Mouse (Mus musculus): ENCODE measurements around the gene Miga2.
A peak's percentile ranks its signal among the peaks of the same experiment; 100 is the strongest.

Gene Miga2

GRCm38 (mm10) chr2:30397986-30398512 lies 34.0 kb downstream of the Miga2 start:
- DNase-seq (ENCODE audit: low read depth, low spot score): no peak

GRCm38 (mm10) chr2:30399191-30400171 lies 35.4 kb downstream of the Miga2 start:
- no peak for DNase-seq (ENCODE audit: low read depth, low spot score)

GRCm38 (mm10) chr2:30401581-30401980 lies 37.5 kb downstream of the Miga2 start:
- no peak for DNase-seq (ENCODE audit: low read depth, low spot score)

GRCm38 (mm10) chr2:30402351-30402826 lies 38.4 kb downstream of the Miga2 start:
- no peak for DNase-seq (ENCODE audit: low read depth, low spot score)

GRCm38 (mm10) chr2:30402843-30403242 lies 38.8 kb downstream of the Miga2 start:
- DNase-seq (ENCODE audit: low read depth, low spot score): no peak

DNA sequence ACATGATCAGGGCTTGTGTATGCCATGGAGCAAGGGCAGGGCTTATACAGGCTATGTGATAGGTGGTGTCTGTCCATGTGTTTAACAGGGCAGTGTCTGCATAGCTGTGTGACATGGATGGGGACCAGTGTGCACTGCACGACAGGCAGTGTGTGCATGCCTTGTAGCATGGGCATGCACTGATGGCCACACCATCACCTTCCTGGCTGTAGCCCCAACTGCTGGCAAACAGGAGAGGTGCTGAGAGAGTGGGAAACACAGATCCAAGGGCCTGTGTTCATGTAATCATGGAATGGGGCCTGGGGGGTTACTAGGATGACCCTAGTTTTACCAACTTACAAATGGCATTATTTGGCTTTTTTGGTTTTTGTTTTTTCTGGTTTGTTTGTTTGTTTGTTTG lies 39.8 kb downstream of the Miga2 start:
- no peak for DNase-seq (ENCODE audit: low read depth, low spot score)

- no peak for DNase-seq (ENCODE audit: low read depth, low spot score)
Observed at GRCm38 (mm10) chr2:30407221-30407620, 43.2 kb downstream of the Miga2 start.

DNA sequence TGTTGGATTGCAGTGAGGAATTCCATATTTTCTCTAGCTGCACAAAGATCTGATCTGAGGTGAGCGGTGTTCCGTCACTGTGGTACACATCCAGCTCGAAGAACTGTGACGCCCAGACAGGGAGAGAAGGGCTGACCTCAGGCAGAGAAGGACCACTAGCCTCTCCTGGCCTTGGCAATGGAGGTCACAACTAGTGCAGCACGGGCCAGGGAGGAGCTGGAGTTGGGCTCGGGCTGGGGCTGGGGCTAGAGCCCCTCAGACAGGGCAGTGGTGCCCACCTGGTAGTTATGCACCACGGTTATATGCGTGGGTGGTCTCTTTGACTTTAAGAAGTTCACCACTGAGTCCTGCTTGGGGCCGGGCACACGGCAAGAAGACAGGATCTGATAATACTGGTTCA lies 43.7 kb downstream of the Miga2 start:
- no peak for DNase-seq (ENCODE audit: low read depth, low spot score)

DNA sequence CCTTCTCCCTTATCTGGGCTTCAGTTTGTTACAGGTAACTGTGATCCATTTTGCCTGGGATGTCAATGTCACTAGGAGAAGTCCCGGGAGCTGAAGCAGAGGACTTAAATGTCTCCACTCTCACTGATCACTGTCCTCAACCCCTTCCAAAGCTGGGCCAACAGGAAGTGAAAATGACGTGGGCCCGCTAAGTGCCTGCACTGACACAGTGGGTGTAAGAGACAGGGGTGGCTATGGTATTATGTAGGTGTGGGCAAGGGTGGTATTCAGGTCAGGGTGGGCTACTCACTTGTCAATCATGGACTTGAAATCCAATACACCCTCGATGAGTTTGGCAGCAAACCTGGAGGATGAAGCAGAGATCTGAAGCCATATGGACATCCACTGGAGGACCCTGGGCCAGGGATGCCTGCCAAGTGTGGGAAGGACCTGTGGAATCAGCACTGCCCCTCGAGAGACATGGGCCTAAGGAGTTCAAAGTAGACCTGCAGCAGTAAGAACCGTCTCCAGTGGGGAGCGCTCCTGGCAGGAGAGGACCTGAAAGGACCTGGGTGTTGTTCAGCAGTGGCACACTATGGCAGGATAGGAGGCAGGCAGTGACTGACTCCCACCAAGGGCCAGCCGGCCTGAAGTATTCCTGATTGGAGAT lies 44.5 kb downstream of the Miga2 start:
- peak; percentile 31 for DNase-seq (ENCODE audit: low read depth, low spot score)

GRCm38 (mm10) chr2:30409454-30410176 lies 45.6 kb downstream of the Miga2 start:
- DNase-seq (ENCODE audit: low read depth, low spot score): no peak

GRCm38 (mm10) chr2:30413038-30413973 lies 49.3 kb downstream of the Miga2 start:
- no peak for DNase-seq (ENCODE audit: low read depth, low spot score)

GRCm38 (mm10) chr2:30414101-30414500 lies 50.1 kb downstream of the Miga2 start:
- DNase-seq (ENCODE audit: low read depth, low spot score): no peak

GRCm38 (mm10) chr2:30414681-30415080 lies 50.6 kb downstream of the Miga2 start:
- DNase-seq (ENCODE audit: low read depth, low spot score): no peak

- peak; percentile 91 for DNase-seq (ENCODE audit: low read depth, low spot score)
Observed at GRCm38 (mm10) chr2:30415157-30415935, 51.3 kb downstream of the Miga2 start, which contains the start of gene Crat. Gene Crat (minus strand): TSS chr2:30415813.

- DNase-seq (ENCODE audit: low read depth, low spot score): peak; percentile 93
Observed at GRCm38 (mm10) chr2:30415936-30416648, 52.1 kb downstream of the Miga2 start, which contains the start of gene Ptpa. Gene Ptpa (plus strand): TSS chr2:30416039.

DNA sequence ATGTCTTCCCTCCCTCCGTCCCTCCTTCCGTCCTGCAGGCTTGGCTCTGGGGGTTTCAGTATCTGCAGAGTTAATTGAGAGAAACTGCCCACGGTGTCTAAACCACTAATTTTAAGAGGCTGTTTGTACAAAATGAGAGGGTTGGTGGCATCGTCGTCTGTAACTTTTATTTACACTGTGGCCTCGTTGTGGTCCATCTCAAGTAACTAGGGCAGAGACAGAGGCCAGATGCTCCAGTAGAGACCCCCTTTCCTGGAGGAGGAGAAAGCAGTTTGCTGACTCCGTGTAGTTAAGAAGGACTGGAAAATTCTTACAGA lies 52.6 kb downstream of the Miga2 start:
- DNase-seq (ENCODE audit: low read depth, low spot score): no peak

GRCm38 (mm10) chr2:30417154-30417553 lies 53.1 kb downstream of the Miga2 start:
- peak; percentile 45 for DNase-seq (ENCODE audit: low read depth, low spot score)

GRCm38 (mm10) chr2:30417595-30418165 lies 53.6 kb downstream of the Miga2 start:
- peak; percentile 37 for DNase-seq (ENCODE audit: low read depth, low spot score)

DNA sequence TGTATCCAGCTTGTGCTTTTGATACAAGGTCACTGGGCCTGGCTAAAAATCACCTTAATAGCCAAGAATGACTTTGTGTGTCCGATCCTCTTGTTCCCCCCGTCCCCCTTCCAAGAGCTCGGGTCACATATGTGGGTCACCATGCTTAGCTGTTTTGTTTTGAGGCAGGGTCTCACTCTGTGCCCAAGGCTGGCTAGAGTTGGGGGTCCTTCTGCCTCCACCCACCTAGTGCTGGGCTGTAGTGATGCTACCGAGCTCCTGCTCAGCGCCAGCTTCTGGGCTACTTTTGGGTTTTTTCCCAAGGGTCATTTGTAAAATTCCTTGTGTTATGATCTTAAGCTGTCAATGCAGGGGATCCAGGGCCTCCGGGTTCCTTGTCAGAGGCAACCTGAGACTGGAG lies 54.2 kb downstream of the Miga2 start:
- DNase-seq (ENCODE audit: low read depth, low spot score): no peak

Measured in A20 (cell line).